Mouse (Mus musculus) liver, adult 2 months (tissue): ENCODE measurements at regions not wholly inside any gene's neighbourhood (a gene's known extent, or its start where the extent isn't known, plus 50 kb on each side); places are given as distances from the start of the nearest gene placed in this dataset.

Experiments used
- CTCF ChIP-seq: fragments of 200-500 bp; IDR thresholded peaks from 2 replicates; pipeline ENCODE4 v1.5.1; 2011; ENCODE audit warnings: low read depth, low read length, control low read depth
- POLR2A ChIP-seq: fragments of 200-500 bp; IDR thresholded peaks from 2 replicates; pipeline ENCODE4 v1.6.1; 2011; ENCODE audit warnings: low read length, control low read depth; ENCODE audit not compliant: insufficient read depth; ENCODE audit errors: extremely low read depth

DNA sequence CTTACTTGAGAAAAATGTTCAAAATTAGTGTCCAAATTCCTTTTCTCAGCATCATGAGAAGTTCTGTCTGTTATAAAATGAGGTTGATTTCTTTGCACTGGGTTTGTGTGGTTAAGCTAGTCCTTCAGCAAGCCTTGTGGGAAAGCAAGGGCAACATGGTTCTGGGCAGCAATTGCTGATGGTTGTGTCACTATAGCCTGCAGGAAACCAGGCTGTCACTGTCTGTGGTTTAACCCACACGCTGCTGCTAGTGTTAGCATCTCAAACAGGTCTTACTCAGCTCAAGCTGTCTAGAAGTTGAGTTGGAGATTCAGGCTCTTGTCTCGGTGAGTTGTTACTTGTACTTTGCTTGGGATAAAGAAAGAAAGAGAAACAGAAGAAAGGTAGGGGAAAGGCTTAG is 52.6 kb downstream of the Sst start:
- TF ChIP-seq POLR2A (no peak), CTCF (no peak)
